Comparison of ENCODE assay signal across 13 mouse cellular contexts in genomic region chr14:57542231-57542630, GRCm38 (mm10). TPM values are rescaled to one million over a fixed set of nuclear protein-coding genes. Genes with fewer than 3 reads are reported as not detected.
DNase-seq lines count a peak whose midpoint lies in the region; ATAC-seq and TF ChIP-seq lines count a peak whose summit lies in the region.
"Had no signal": no experiment of that assay in that cellular context is flagged by ENCODE, and none has a peak within 500 bp of the region (broad histone marks: within the 10 kb centered on the region; RNA-seq: fewer than 3 reads in every experiment).

No protein-coding gene starts in this region.

- ATAC-seq in heart, embryonic 13.5 days (ENCODE audit: extremely low read depth, insufficient number of reproducible peaks, low FRiP score, low TSS enrichment), result no peak
- ATAC-seq: lung, postnatal 0 days had no signal

- no peak for TF ChIP-seq CTCF in thymus, adult 2 months (IDR thresholded peaks at IDR 0.05; ENCODE audit: borderline replicate concordance, control insufficient read depth, extremely low read depth, insufficient read depth, low read length, poor library complexity)

- DNase-seq in heart, postnatal 25 days (ENCODE audit: low spot score), result no peak
- peak; percentile 10 for DNase-seq in thymus, adult 2 months
- DNase-seq in thymus, postnatal 0 days (ENCODE audit: low spot score), result no peak
- DNase-seq in limb, embryonic 10.5 days (ENCODE audit: low spot score), result no peak
- peak; percentile 11 for DNase-seq in thymus, postnatal 25 days
- no peak for DNase-seq in adrenal gland, postnatal 4 days (ENCODE audit: low spot score in 2 of 2)
- DNase-seq in layer of hippocampus, postnatal 10 days (ENCODE audit: low spot score in 2 of 2), result no peak
- DNase-seq: cerebellum, adult 8-10 months; right cerebral cortex, postnatal 4 days had no signal

- peaks cover 8% of the 10 kb centered on the region; the same call in 1 of the 2 replicates for H3K27me3 ChIP-seq in heart, embryonic 13.5 days (replicated peaks)
- H3K27me3 ChIP-seq in thymus, adult 2 months (ENCODE audit: control insufficient read depth, insufficient read depth, low read length), result no peaks in the 10 kb centered on the region
- H3K27me3 ChIP-seq in limb, embryonic 10.5 days (ENCODE audit: low read depth, poor library complexity, severe bottlenecking), result peaks cover 16% of the 10 kb centered on the region
- H3K27me3 ChIP-seq: CH12.LX; neural tube, embryonic 13.5 days had no signal

- H3K27ac ChIP-seq in heart, embryonic 13.5 days (replicated peaks), result no peak overlapping the region
- no peak overlapping the region for H3K27ac ChIP-seq in thymus, adult 2 months (ENCODE audit: control insufficient read depth, insufficient read depth, low read length)
- no peak overlapping the region for H3K27ac ChIP-seq in limb, embryonic 10.5 days
- H3K27ac ChIP-seq: neural tube, embryonic 13.5 days had no signal

- peak overlapping the region; percentile 53 for H3K4me2 ChIP-seq in heart, embryonic 13.5 days
- H3K4me2 ChIP-seq: neural tube, embryonic 13.5 days had no signal

- no peak for TF ChIP-seq POLR2A in thymus, adult 2 months (IDR thresholded peaks at IDR 0.05; ENCODE audit: control insufficient read depth, extremely low read depth, insufficient read depth, low read length, poor library complexity)

- peak overlapping the region; percentile 29 for H3K4me3 ChIP-seq in heart, embryonic 13.5 days
- peak overlapping the region; percentile 28; the same call in 1 of the 2 replicates for H3K4me3 ChIP-seq in thymus, adult 2 months (ENCODE audit: control insufficient read depth, insufficient read depth, low read length)
- peak overlapping the region; percentile 20; the same call in 1 of the 2 replicates for H3K4me3 ChIP-seq in limb, embryonic 10.5 days
- H3K4me3 ChIP-seq: neural tube, embryonic 13.5 days had no signal

- H3K9ac ChIP-seq in heart, embryonic 13.5 days, result peak overlapping the region; percentile 58; the same call in 1 of the 2 replicates
- H3K9ac ChIP-seq: neural tube, embryonic 13.5 days had no signal

- H3K4me1 ChIP-seq in heart, embryonic 13.5 days, result peaks cover 20% of the 10 kb centered on the region
- peaks cover 5% of the 10 kb centered on the region; the same call in 1 of the 2 replicates for H3K4me1 ChIP-seq in thymus, adult 2 months (replicated peaks; ENCODE audit: control insufficient read depth, insufficient read depth, low read length)
- peaks cover 16% of the 10 kb centered on the region for H3K4me1 ChIP-seq in limb, embryonic 10.5 days

- WGBS in heart, embryonic 13.5 days, result 45% methylated on average over 34 of the region's 34 CpGs
- 69% methylated on average over 34 of the region's 34 CpGs for WGBS in thymus, adult 2 months
- 63% methylated on average over 34 of the region's 34 CpGs for WGBS in limb, embryonic 10.5 days

- intact Hi-C loops in heart, postnatal 25 days (cut with DNase I), result no loop called here

- H3K36me3 ChIP-seq in heart, embryonic 13.5 days, result no peaks in the 10 kb centered on the region
- no peaks in the 10 kb centered on the region for H3K36me3 ChIP-seq in thymus, adult 2 months (ENCODE audit: control insufficient read depth, insufficient read depth, low read length)
- H3K36me3 ChIP-seq in limb, embryonic 10.5 days, result 0 out of 2 replicates have a peak, but pooled peaks cover under 1% of the 10 kb centered on the region

- no peaks in the 10 kb centered on the region for H3K9me3 ChIP-seq in heart, embryonic 13.5 days
- no peaks in the 10 kb centered on the region for H3K9me3 ChIP-seq in limb, embryonic 10.5 days (replicated peaks)
- H3K9me3 ChIP-seq: neural tube, embryonic 13.5 days had no signal

RNA-seq across cellular contexts. Expression of gene Il17d, which starts 17.7 kb away (rescaled TPM):
- 1.1 and 1.5 TPM in 2 replicates for polyA plus RNA-seq in heart, embryonic 13.5 days (2015; fragmentation: Nextera tagmentation; extraction: Ambion mirVana)
- total RNA-seq in heart, postnatal 25 days (2021), result 1 to 10 TPM; 3.2 to 3.8 TPM
- 3.1 and 4.3 TPM in 2 replicates for polyA plus RNA-seq in thymus, adult 2 months (2012; rRNA removed)
- polyA plus RNA-seq in thymus, postnatal 0 days (2015; fragmentation: Nextera tagmentation; extraction: Ambion mirVana), result 1.2 and 1.4 TPM in 2 replicates
- 0.26 and 0.95 TPM in 2 replicates for polyA plus RNA-seq in limb, embryonic 10.5 days (2016; fragmentation: Nextera tagmentation; extraction: Ambion mirVana)
- 1 to 10 TPM; 4.7 to 4.8 TPM for total RNA-seq in adrenal gland, postnatal 4 days (2021)
- total RNA-seq in layer of hippocampus, postnatal 10 days (2021), result 10 to 100 TPM; 12.6 to 13.0 TPM

RNA-seq across cellular contexts. Expression of gene Eef1akmt1, which starts 29.2 kb away (rescaled TPM):
- 62.2 and 71.4 TPM in 2 replicates for polyA plus RNA-seq in heart, embryonic 13.5 days (2015; fragmentation: Nextera tagmentation; extraction: Ambion mirVana)
- 10 to 100 TPM; 29.6 to 30.2 TPM for total RNA-seq in heart, postnatal 25 days (2021)
- polyA plus RNA-seq in thymus, adult 2 months (2012; rRNA removed), result 20.6 and 24.0 TPM in 2 replicates
- 100 and 117 TPM in 2 replicates for polyA plus RNA-seq in thymus, postnatal 0 days (2015; fragmentation: Nextera tagmentation; extraction: Ambion mirVana)
- 115 and 132 TPM in 2 replicates for polyA plus RNA-seq in limb, embryonic 10.5 days (2016; fragmentation: Nextera tagmentation; extraction: Ambion mirVana)
- total RNA-seq in adrenal gland, postnatal 4 days (2021), result 10 to 100 TPM; 24.5 to 29.4 TPM
- 10 to 100 TPM; 27.7 to 35.0 TPM for total RNA-seq in layer of hippocampus, postnatal 10 days (2021)

Comparison
In these comparisons a context has a peak if more than half of its experiments do, and no peak if none do; other contexts are left out.
1. DNase-seq: peak in thymus, adult 2 months (single experiment) and thymus, postnatal 25 days (single experiment); none in heart, postnatal 25 days (single experiment), thymus, postnatal 0 days (single experiment), limb, embryonic 10.5 days (single experiment), adrenal gland, postnatal 4 days (0 of 2) and layer of hippocampus, postnatal 10 days (0 of 2).
2. Peak in every context shown above with its lines, with median percentiles within 50 percentile points of each other: H3K4me3 ChIP-seq.